In the genomic region with DNA sequence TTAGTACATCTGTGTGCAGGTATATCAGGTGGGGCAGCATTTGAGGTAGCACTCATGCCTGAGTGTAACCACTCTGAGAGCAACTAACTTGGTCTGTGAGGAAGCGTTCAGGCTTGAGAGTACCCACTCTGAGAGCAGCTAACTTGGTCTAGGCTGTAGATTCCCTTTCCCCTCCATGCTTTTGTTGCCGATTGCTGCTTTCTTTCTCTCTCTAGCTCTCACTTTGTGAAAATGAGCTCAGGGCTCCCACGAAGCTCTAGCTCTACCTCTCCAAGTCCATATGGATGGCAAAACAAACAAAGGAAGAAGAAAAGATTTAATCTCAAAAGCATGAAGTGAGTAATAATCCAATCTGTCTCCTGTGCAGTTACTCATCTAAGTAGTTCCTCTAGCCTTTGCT, we compare ENCODE assay signal across 11 mouse cellular contexts.
DNase-seq lines count a peak whose midpoint lies in the region; ATAC-seq and TF ChIP-seq lines count a peak whose summit lies in the region.
"Had no signal": no experiment of that assay in that cellular context is flagged by ENCODE, and none has a peak within 500 bp of the region (broad histone marks: within the 10 kb centered on the region; RNA-seq: fewer than 3 reads in every experiment).

No protein-coding gene starts in this region.

- no peak overlapping the region for H3K27ac ChIP-seq in hindbrain, embryonic 11.5 days (ENCODE audit: low read depth, low read length)
- H3K27ac ChIP-seq in hindbrain, embryonic 12.5 days: no peak overlapping the region
- H3K27ac ChIP-seq in spleen, adult 2 months (ENCODE audit: insufficient read depth, low read length): peak overlapping the region; percentile 32; the same call in 1 of the 2 replicates
- no peak overlapping the region for H3K27ac ChIP-seq in forebrain, postnatal 0 days (ENCODE audit: low read depth, low read length)
- H3K27ac ChIP-seq in olfactory bulb, adult 2 months (ENCODE audit: insufficient read depth, low read depth, low read length): peak overlapping the region; percentile 78
- H3K27ac ChIP-seq: neural tube, embryonic 12.5 days had no signal

- no peak for TF ChIP-seq POLR2A in spleen, adult 2 months (IDR thresholded peaks at IDR 0.05; ENCODE audit: low read depth, low read length)
- TF ChIP-seq POLR2A in olfactory bulb, adult 2 months (IDR thresholded peaks at IDR 0.05; ENCODE audit: insufficient read depth, low read depth, low read length): no peak

- TF ChIP-seq CTCF in spleen, adult 2 months (IDR thresholded peaks at IDR 0.05; ENCODE audit: extremely low read depth, insufficient read depth, insufficient read length, insufficient replicate concordance): no peak
- no peak for TF ChIP-seq CTCF in forebrain, postnatal 0 days (IDR thresholded peaks at IDR 0.05; ENCODE audit: low read depth)
- no peak for TF ChIP-seq CTCF in olfactory bulb, adult 2 months (IDR thresholded peaks at IDR 0.05; ENCODE audit: insufficient read depth, low read depth, low read length)

- peak; percentile 2 for DNase-seq in hindbrain, embryonic 11.5 days (ENCODE audit: low spot score)
- DNase-seq in spleen, adult 2 months (ENCODE audit: low read depth in 1 of 2, low spot score in 2 of 2): no peak
- no peak for DNase-seq in spleen, adult 12 weeks (ENCODE audit: low spot score)
- peak; percentile 25 for DNase-seq in forebrain, postnatal 0 days
- DNase-seq in gastrocnemius, postnatal 4 days (ENCODE audit: low spot score in 2 of 2): no peak
- DNase-seq in right cerebral cortex, postnatal 25 days: no peak
- DNase-seq: thymus, postnatal 4 days had no signal

- no peaks in the 10 kb centered on the region for H3K4me1 ChIP-seq in hindbrain, embryonic 11.5 days (replicated peaks; ENCODE audit: control insufficient read depth, insufficient read depth, low read length)
- no peaks in the 10 kb centered on the region for H3K4me1 ChIP-seq in hindbrain, embryonic 12.5 days
- peaks cover 5% of the 10 kb centered on the region for H3K4me1 ChIP-seq in spleen, adult 2 months (ENCODE audit: control insufficient read depth, insufficient read depth, insufficient read length)
- 0 out of 2 replicates have a peak, but pooled peaks cover 2% of the 10 kb centered on the region for H3K4me1 ChIP-seq in forebrain, postnatal 0 days (ENCODE audit: insufficient read depth)
- no peaks in the 10 kb centered on the region for H3K4me1 ChIP-seq in olfactory bulb, adult 2 months (ENCODE audit: control insufficient read depth, insufficient read depth, low read length)
- H3K4me1 ChIP-seq: neural tube, embryonic 12.5 days had no signal

- H3K4me3 ChIP-seq in hindbrain, embryonic 11.5 days (ENCODE audit: low read depth, low read length): no peak overlapping the region
- no peak overlapping the region for H3K4me3 ChIP-seq in hindbrain, embryonic 12.5 days
- peak overlapping the region; percentile 48 for H3K4me3 ChIP-seq in spleen, adult 2 months (ENCODE audit: extremely low read depth, insufficient read depth, insufficient read length)
- H3K4me3 ChIP-seq in forebrain, postnatal 0 days (ENCODE audit: low read depth, low read length): peak overlapping the region; percentile 13; the same call in 1 of the 2 replicates
- no peak overlapping the region for H3K4me3 ChIP-seq in olfactory bulb, adult 2 months (ENCODE audit: insufficient read depth, low read depth, low read length)
- H3K4me3 ChIP-seq: neural tube, embryonic 12.5 days had no signal

- H3K4me2 ChIP-seq in hindbrain, embryonic 11.5 days (replicated peaks; ENCODE audit: low read depth, low read length): no peak overlapping the region
- H3K4me2 ChIP-seq in hindbrain, embryonic 12.5 days (replicated peaks): no peak overlapping the region
- peak overlapping the region; percentile 21 for H3K4me2 ChIP-seq in forebrain, postnatal 0 days (ENCODE audit: low read depth)
- H3K4me2 ChIP-seq: liver, embryonic 11.5 days; neural tube, embryonic 12.5 days had no signal

- ATAC-seq in hindbrain, embryonic 11.5 days (ENCODE audit: low FRiP score): no peak
- ATAC-seq in hindbrain, embryonic 12.5 days (ENCODE audit: low FRiP score): no peak
- ATAC-seq in forebrain, postnatal 0 days: peak; percentile 53; the same call in 1 of the 2 replicates

- H3K9me3 ChIP-seq in hindbrain, embryonic 11.5 days (ENCODE audit: control insufficient read depth, low read length): no peaks in the 10 kb centered on the region
- no peaks in the 10 kb centered on the region for H3K9me3 ChIP-seq in hindbrain, embryonic 12.5 days (replicated peaks)
- H3K9me3 ChIP-seq in forebrain, postnatal 0 days (ENCODE audit: low read length): no peaks in the 10 kb centered on the region
- H3K9me3 ChIP-seq: neural tube, embryonic 12.5 days had no signal

- WGBS in hindbrain, embryonic 11.5 days: 48% methylated on average over 3 of the region's 3 CpGs
- 59% methylated on average over 3 of the region's 3 CpGs for WGBS in hindbrain, embryonic 12.5 days
- 41% methylated on average over 3 of the region's 3 CpGs for WGBS in spleen, adult 2 months
- 21% methylated on average over 3 of the region's 3 CpGs for WGBS in forebrain, postnatal 0 days
- WGBS in olfactory bulb, adult 2 months: 28% methylated on average over 3 of the region's 3 CpGs

- H3K9ac ChIP-seq in hindbrain, embryonic 11.5 days (ENCODE audit: low read depth, low read length): no peak overlapping the region
- H3K9ac ChIP-seq in hindbrain, embryonic 12.5 days: no peak overlapping the region
- H3K9ac ChIP-seq in forebrain, postnatal 0 days: no peak overlapping the region
- H3K9ac ChIP-seq: neural tube, embryonic 12.5 days had no signal

- no peaks in the 10 kb centered on the region for H3K27me3 ChIP-seq in hindbrain, embryonic 11.5 days (ENCODE audit: control insufficient read depth, insufficient read depth, low read length)
- H3K27me3 ChIP-seq in hindbrain, embryonic 12.5 days: no peaks in the 10 kb centered on the region
- no peaks in the 10 kb centered on the region for H3K27me3 ChIP-seq in spleen, adult 2 months (ENCODE audit: control insufficient read depth, insufficient read depth, low read length)
- H3K27me3 ChIP-seq in forebrain, postnatal 0 days (ENCODE audit: insufficient read depth, low read length): no peaks in the 10 kb centered on the region
- H3K27me3 ChIP-seq: neural tube, embryonic 12.5 days had no signal

- H3K36me3 ChIP-seq in hindbrain, embryonic 11.5 days (ENCODE audit: control insufficient read depth, insufficient read depth, low read length): no peaks in the 10 kb centered on the region
- no peaks in the 10 kb centered on the region for H3K36me3 ChIP-seq in hindbrain, embryonic 12.5 days
- no peaks in the 10 kb centered on the region for H3K36me3 ChIP-seq in spleen, adult 2 months (ENCODE audit: control insufficient read depth, insufficient read depth, low read length)
- no peaks in the 10 kb centered on the region for H3K36me3 ChIP-seq in forebrain, postnatal 0 days (ENCODE audit: insufficient read depth)
- H3K36me3 ChIP-seq: neural tube, embryonic 12.5 days had no signal

Comparison
In these comparisons a context has a peak if more than half of its experiments do, and no peak if none do; other contexts are left out.
1. DNase-seq: peak in hindbrain, embryonic 11.5 days (single experiment) and forebrain, postnatal 0 days (single experiment); none in spleen, adult 2 months (0 of 2), spleen, adult 12 weeks (single experiment), gastrocnemius, postnatal 4 days (0 of 2) and right cerebral cortex, postnatal 25 days (single experiment).
2. H3K27ac ChIP-seq: peak in spleen, adult 2 months (single experiment) and olfactory bulb, adult 2 months (single experiment); none in hindbrain, embryonic 11.5 days (single experiment), hindbrain, embryonic 12.5 days (single experiment) and forebrain, postnatal 0 days (single experiment).
3. H3K4me3 ChIP-seq: peak in spleen, adult 2 months (single experiment) and forebrain, postnatal 0 days (single experiment); none in hindbrain, embryonic 11.5 days (single experiment), hindbrain, embryonic 12.5 days (single experiment) and olfactory bulb, adult 2 months (single experiment).